Mouse (Mus musculus) ES-E14 (cell line): ENCODE data around the gene Hmga1. TPM values are rescaled to one million over a fixed set of nuclear protein-coding genes. Genes with fewer than 3 reads are reported as not detected.

Experiments used
- DNase-seq: peaks from one replicate; pipeline ENCODE4 v3.0.0-alpha.2; 2013; ENCODE audit warnings: low read depth, low spot score
- H3K27ac ChIP-seq: 2 replicates; pipeline ENCODE4 v1.5.1; 2012; ENCODE audit warnings: low read depth, mild to moderate bottlenecking, low read length, moderate library complexity, mixed read lengths; ENCODE audit not compliant: poor library complexity, insufficient read depth, severe bottlenecking
- H3K36me3 ChIP-seq: 2 replicates; pipeline ENCODE4 v1.6.1; 2012; ENCODE audit warnings: mild to moderate bottlenecking, low read length, moderate library complexity, mixed read lengths; ENCODE audit not compliant: control insufficient read depth, poor library complexity, insufficient read depth, severe bottlenecking
- H3K4me1 ChIP-seq, 2 experiments: fragments of 150-350 bp in 1 of 2; sonication (generic) in 1 of 2; 2 replicates each; pipeline ENCODE4 v1.6.1; 2012; ENCODE audit warnings: low read length in 2 of 2, mild to moderate bottlenecking in 1 of 2, mixed read lengths in 1 of 2; ENCODE audit not compliant: control insufficient read depth in 2 of 2, insufficient read depth in 2 of 2, poor library complexity in 1 of 2
- H3K4me3 ChIP-seq, 2 experiments: fragments of 150-350 bp in 1 of 2; sonication (generic) in 1 of 2; 2 replicates each; pipeline ENCODE4 v1.5.1; 2012; ENCODE audit warnings: low read length in 2 of 2, low read depth in 1 of 2, mild to moderate bottlenecking in 1 of 2, mixed read lengths in 1 of 2; ENCODE audit not compliant: insufficient read depth in 1 of 2, poor library complexity in 1 of 2, severe bottlenecking in 1 of 2
- H3K9ac ChIP-seq: 2 replicates; pipeline ENCODE4 v1.6.1; 2012; ENCODE audit warnings: low read depth, mild to moderate bottlenecking, low read length, mixed read lengths; ENCODE audit not compliant: poor library complexity, insufficient read depth, severe bottlenecking
- H3K9me3 ChIP-seq: fragments of 150-350 bp; sonication (generic); 2 replicates; pipeline ENCODE4 v1.6.1; 2012; ENCODE audit warnings: low read depth, mild to moderate bottlenecking, low read length; ENCODE audit not compliant: control insufficient read depth, insufficient read depth
- CHD2 ChIP-seq: IDR thresholded peaks from 2 replicates; pipeline ENCODE4 v1.6.1; 2014; ENCODE audit warnings: mild to moderate bottlenecking, low read depth, low read length, inconsistent platforms
- HCFC1 ChIP-seq: IDR thresholded peaks from 2 replicates; pipeline ENCODE4 v1.6.1; 2012; ENCODE audit warnings: low read length, inconsistent platforms, borderline replicate concordance; ENCODE audit not compliant: insufficient read depth
- MAFK ChIP-seq: IDR thresholded peaks from 2 replicates; pipeline ENCODE4 v1.6.1; 2014; ENCODE audit warnings: mild to moderate bottlenecking, low read depth, low read length, inconsistent platforms; ENCODE audit not compliant: insufficient read depth
- ZC3H11A ChIP-seq: IDR thresholded peaks from 2 replicates; pipeline ENCODE4 v1.6.1; 2012; ENCODE audit warnings: low read depth, mild to moderate bottlenecking, inconsistent platforms, low read length, borderline replicate concordance
- ZNF384 ChIP-seq: IDR thresholded peaks from 2 replicates; pipeline ENCODE4 v1.6.1; 2012; ENCODE audit warnings: low read depth, low read length, inconsistent platforms
- in situ Hi-C, 2 experiments: fragments of 600-800 bp; cut with MboI; formaldehyde crosslinking; loops; one replicate each; pipeline ENCODE4 v1.15.1; 2025; ENCODE audit warnings: low sequenced_read_pairs in 2 of 2, inconsistent platforms in 1 of 2; ENCODE audit not compliant: unreplicated experiment in 2 of 2
- total RNA-seq: library from RNA; depleted of rRNA; stranded (reverse); fragments of 300-350 nt; gene quantifications from 2 replicates; pipeline ENCODE4 v1.2.3, GENCODE M21; 2012

The Hmga1 gene
- total RNA-seq, 1 experiment: 175 TPM

- no peak for TF ChIP-seq CHD2
- Histone ChIP-seq H3K4me3 (no peak overlapping the region), H3K9ac (no peak overlapping the region), H3K36me3 (no peaks in the 10 kb centered on the region), H3K27ac (no peak overlapping the region), H3K4me1 (peaks cover 2 to 3% of the 10 kb centered on the region in 2 experiments; a peak in 2 of 4 replicates), H3K9me3 (no peaks in the 10 kb centered on the region)
- DNase-seq: no peak
- in situ Hi-C loops: loop anchor here in 1 of 2 experiments (25.0 kb wide), 1 partner anchor 336 kb away; no protein-coding TSS in a partner anchor
Observed at GRCm38 (mm10) chr17:27523121-27523520, 33.2 kb upstream of the Hmga1 start.

GRCm38 (mm10) chr17:27527188-27527587 lies 29.1 kb upstream of the Hmga1 start:
- Histone ChIP-seq H3K4me3 (no peak overlapping the region), H3K9me3 (peaks cover 9% of the 10 kb centered on the region; the same call in 1 of the 2 replicates), H3K36me3 (no peaks in the 10 kb centered on the region), H3K27ac (no peak overlapping the region), H3K9ac (no peak overlapping the region), H3K4me1 (0 out of 4 replicates have a peak, but pooled peaks cover 0 to 2% of the 10 kb centered on the region in 2 experiments)
- no peak for DNase-seq
- TF ChIP-seq HCFC1 (no peak), CHD2 (no peak), MAFK (no peak), ZNF384 (no peak), ZC3H11A (no peak)
- in situ Hi-C loops: no loop called here

DNA sequence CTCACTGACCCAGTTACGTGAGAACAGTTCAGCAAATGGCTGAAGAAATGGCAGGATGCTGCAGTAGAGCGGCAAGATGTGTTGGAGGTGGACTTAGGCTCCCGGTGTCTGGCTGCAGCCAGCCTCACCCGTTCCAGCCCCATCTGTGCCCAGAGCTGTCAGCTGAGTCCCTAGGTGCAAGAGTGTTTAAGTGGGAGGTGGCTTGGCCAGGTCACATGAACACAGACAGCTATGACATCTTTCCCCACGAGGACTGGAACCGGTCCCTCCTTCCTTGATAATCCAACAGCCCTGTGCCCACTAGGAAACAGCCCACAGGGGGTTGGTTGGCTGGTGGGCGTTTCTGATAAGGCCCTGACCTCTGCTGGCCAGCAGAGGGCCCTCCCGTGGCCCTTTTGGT lies 28.3 kb upstream of the Hmga1 start:
- no peak for DNase-seq
- H3K9me3 ChIP-seq: peaks cover 9% of the 10 kb centered on the region; the same call in 1 of the 2 replicates
- TF ChIP-seq CHD2 (no peak), ZNF384 (no peak), MAFK (no peak), ZC3H11A (no peak), HCFC1 (no peak)
- H3K36me3 ChIP-seq: no peaks in the 10 kb centered on the region
- H3K9ac ChIP-seq: no peak overlapping the region
- H3K4me1 ChIP-seq: 0 out of 4 replicates have a peak, but pooled peaks cover 0 to 2% of the 10 kb centered on the region in 2 experiments
- no peak overlapping the region for H3K4me3 ChIP-seq
- in situ Hi-C loops: no loop called here
- no peak overlapping the region for H3K27ac ChIP-seq

GRCm38 (mm10) chr17:27528767-27529166 lies 27.5 kb upstream of the Hmga1 start:
- no peak for DNase-seq
- Histone ChIP-seq H3K36me3 (no peaks in the 10 kb centered on the region), H3K27ac (no peak overlapping the region), H3K9ac (no peak overlapping the region), H3K9me3 (peaks cover 9% of the 10 kb centered on the region; the same call in 1 of the 2 replicates), H3K4me1 (0 out of 4 replicates have a peak, but pooled peaks cover 0 to 2% of the 10 kb centered on the region in 2 experiments), H3K4me3 (no peak overlapping the region)
- in situ Hi-C loops: no loop called here
- TF ChIP-seq ZNF384 (no peak), MAFK (no peak), CHD2 (no peak), ZC3H11A (no peak), HCFC1 (no peak)

- Histone ChIP-seq H3K27ac (no peak overlapping the region; the same call in 1 of the 2 replicates), H3K4me1 (0 out of 4 replicates have a peak, but pooled peaks cover 0 to 2% of the 10 kb centered on the region in 2 experiments), H3K9me3 (peaks cover 9% of the 10 kb centered on the region; the same call in 1 of the 2 replicates), H3K9ac (no peak overlapping the region), H3K36me3 (no peaks in the 10 kb centered on the region), H3K4me3 (no peak overlapping the region)
- TF ChIP-seq MAFK (peak; percentile 90), ZNF384 (peak; percentile 52), HCFC1 (no peak), ZC3H11A (no peak), CHD2 (no peak)
- DNase-seq: no peak
- in situ Hi-C loops: no loop called here
Observed at GRCm38 (mm10) chr17:27532095-27532494, 24.2 kb upstream of the Hmga1 start.
